Mouse (Mus musculus) midbrain, embryonic 16.5 days (tissue): ENCODE results near the gene Zfp607a. TPM values are rescaled to one million over a fixed set of nuclear protein-coding genes. Genes with fewer than 3 reads are reported as not detected.

Source experiments
- ATAC-seq: fragments of 200-750 bp; cut with Nextera tagmentation; 2 replicates; pipeline ENCODE4 v1.8.0; 2017; ENCODE audit warnings: moderate TSS enrichment
- H3K27ac ChIP-seq: fragments of 300-500 bp; sonication (generic); 2 replicates; pipeline ENCODE4 v1.5.1; 2014; ENCODE audit warnings: mild to moderate bottlenecking, low read length, mixed read lengths
- H3K27me3 ChIP-seq: fragments of 300-500 bp; sonication (generic); 2 replicates; pipeline ENCODE4 v1.6.1; 2014; ENCODE audit warnings: low read depth, low read length, mixed read lengths; ENCODE audit not compliant: control insufficient read depth, insufficient read depth
- H3K36me3 ChIP-seq: fragments of 300-500 bp; sonication (generic); 2 replicates; pipeline ENCODE4 v1.6.1; 2014; ENCODE audit warnings: mild to moderate bottlenecking, low read length, moderate library complexity, mixed read lengths; ENCODE audit not compliant: control insufficient read depth, insufficient read depth
- H3K4me1 ChIP-seq: fragments of 300-500 bp; sonication (generic); 2 replicates; pipeline ENCODE4 v1.6.1; 2014; ENCODE audit warnings: mild to moderate bottlenecking, low read length, mixed read lengths; ENCODE audit not compliant: control insufficient read depth, insufficient read depth
- H3K4me2 ChIP-seq: fragments of 300-500 bp; sonication (generic); 2 replicates; pipeline ENCODE4 v1.6.1; 2014; ENCODE audit warnings: mild to moderate bottlenecking, low read length, mixed read lengths
- H3K4me3 ChIP-seq: fragments of 300-500 bp; sonication (generic); 2 replicates; pipeline ENCODE4 v1.5.1; 2014; ENCODE audit warnings: low read depth, mild to moderate bottlenecking, low read length, moderate library complexity, mixed read lengths
- H3K9ac ChIP-seq: fragments of 300-500 bp; sonication (generic); 2 replicates; pipeline ENCODE4 v1.6.1; 2014; ENCODE audit warnings: low read depth, low read length, mixed read lengths
- H3K9me3 ChIP-seq: fragments of 300-500 bp; sonication (generic); replicated peaks from 2 replicates; pipeline ENCODE4 v1.6.1; 2014; ENCODE audit warnings: mild to moderate bottlenecking, low read length, mixed read lengths; ENCODE audit not compliant: control insufficient read depth, poor library complexity, severe bottlenecking
- WGBS: fragments of 180-500 bp; shearing (Covaris S2); extraction: QIAGEN DNeasy Blood & Tissue Kit; methylation state at CpG from one replicate; pipeline ENCODE4 v1.1.7; 2014; 5-methylcytosine and 5-hydroxymethylcytosine counted together
- polyA plus RNA-seq: library from polyadenylated mRNA; unstranded; fragments of >200 nt; fragmentation: Nextera tagmentation; extraction: Ambion mirVana; gene quantifications from 2 replicates; pipeline ENCODE4 v1.2.1, GENCODE M21; 2015

Gene Zfp607a
- 1.1 and 1.2 TPM in 2 replicates for polyA plus RNA-seq

- no peak for ATAC-seq
- Histone ChIP-seq H3K4me3 (no peak within 1 kb of the TSS), H3K4me2 (no peak within 1 kb of the TSS), H3K27me3 (no peaks in the 10 kb centered on the region), H3K27ac (no peak within 1 kb of the TSS), H3K9me3 (no peaks in the 10 kb centered on the region), H3K4me1 (peaks cover 9% of the 10 kb centered on the region), H3K36me3 (peaks cover 17% of the 10 kb centered on the region), H3K9ac (no peak within 1 kb of the TSS)
- WGBS, result 96% methylated on average over 1 of the region's 1 CpGs
Observed at GRCm38 (mm10) chr7:27857227-27857626, at the start of gene Zfp607a. TSS of gene Zfp607a (plus strand) at chr7:27857527.

- no peak overlapping the region for H3K4me3 ChIP-seq
- no peaks in the 10 kb centered on the region for H3K27me3 ChIP-seq
- H3K4me1 ChIP-seq, result no peaks in the 10 kb centered on the region
- no peaks in the 10 kb centered on the region; the same call in 1 of the 2 replicates for H3K9me3 ChIP-seq
- H3K4me2 ChIP-seq, result no peak overlapping the region
- 83% methylated on average over 7 of the region's 7 CpGs for WGBS
- no peak overlapping the region for H3K9ac ChIP-seq
- no peak for ATAC-seq
- no peak overlapping the region for H3K27ac ChIP-seq
- peaks cover 28% of the 10 kb centered on the region for H3K36me3 ChIP-seq
Observed at GRCm38 (mm10) chr7:27818526-27819110, 38.7 kb upstream of the Zfp607a start.

DNA sequence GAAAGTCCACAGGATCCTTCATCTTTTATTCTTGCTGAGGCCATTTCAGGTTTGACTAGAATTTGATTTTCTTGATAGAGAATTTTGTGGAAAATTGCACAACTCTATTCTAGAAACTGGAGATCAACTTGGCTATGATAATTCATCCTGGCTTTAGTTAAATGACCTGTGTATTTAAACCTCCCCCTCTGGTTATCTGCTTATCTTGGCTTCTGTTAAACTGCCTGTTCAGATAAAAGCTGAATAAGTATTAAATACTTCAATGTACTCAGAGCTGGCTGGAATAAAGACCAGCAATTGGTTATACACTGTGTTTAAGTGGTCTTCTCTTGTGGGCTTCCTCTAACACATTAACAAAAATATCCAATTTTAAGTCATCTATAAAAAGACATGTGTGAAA, 34.7 kb upstream of the Zfp607a start:
- H3K27ac ChIP-seq, result no peak overlapping the region
- no peak overlapping the region for H3K9ac ChIP-seq
- H3K4me2 ChIP-seq, result no peak overlapping the region
- H3K4me3 ChIP-seq, result no peak overlapping the region
- H3K4me1 ChIP-seq, result no peaks in the 10 kb centered on the region
- H3K27me3 ChIP-seq, result no peaks in the 10 kb centered on the region
- no peak for ATAC-seq
- peaks cover 4% of the 10 kb centered on the region for H3K9me3 ChIP-seq
- H3K36me3 ChIP-seq, result peaks cover 26% of the 10 kb centered on the region

DNA sequence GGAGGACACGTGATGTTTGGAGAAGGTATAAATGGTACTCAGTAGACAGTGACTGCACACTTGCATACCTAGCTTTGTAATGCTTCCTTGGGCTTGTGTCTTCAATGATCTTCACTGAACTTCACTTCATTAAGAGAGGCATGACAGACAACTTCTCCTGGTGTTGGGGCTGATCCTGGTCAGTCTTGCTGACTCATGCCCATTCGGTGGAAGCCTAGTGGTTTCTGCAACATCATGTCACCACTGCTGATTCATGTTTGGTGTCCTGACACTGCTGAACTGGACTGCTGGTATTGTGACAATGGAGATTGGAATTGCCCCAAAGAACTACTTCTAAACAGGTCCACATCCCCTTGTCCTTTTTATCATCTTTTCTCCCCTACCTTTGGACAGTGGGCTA, 23.2 kb upstream of the Zfp607a start:
- H3K4me2 ChIP-seq, result no peak overlapping the region
- no peak overlapping the region for H3K27ac ChIP-seq
- WGBS, result 87% methylated on average over 2 of the region's 2 CpGs
- no peaks in the 10 kb centered on the region for H3K27me3 ChIP-seq
- H3K4me3 ChIP-seq, result no peak overlapping the region
- peaks cover 7% of the 10 kb centered on the region for H3K4me1 ChIP-seq
- no peaks in the 10 kb centered on the region for H3K36me3 ChIP-seq
- H3K9me3 ChIP-seq, result 0 out of 2 replicates have a peak, but pooled peaks cover 2% of the 10 kb centered on the region
- no peak overlapping the region for H3K9ac ChIP-seq
- no peak for ATAC-seq

DNA sequence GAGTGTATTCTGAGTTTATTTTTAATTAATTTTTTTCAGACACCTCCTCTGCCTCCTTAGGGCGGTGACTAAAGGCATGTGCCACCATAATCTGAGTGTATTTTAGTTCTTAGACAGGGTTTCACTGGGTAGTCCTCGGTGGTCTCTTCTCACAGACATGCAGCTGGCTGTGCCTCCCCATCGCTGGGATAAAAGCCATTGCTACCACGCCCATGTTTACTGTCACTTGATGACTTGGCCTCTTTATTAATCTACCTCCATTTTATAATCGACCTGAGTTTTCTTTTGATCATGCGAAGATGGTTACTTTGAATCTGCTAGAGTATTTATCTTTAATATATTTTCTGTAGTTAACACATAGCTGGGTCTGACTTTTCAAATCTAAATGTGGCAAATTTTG, 19.4 kb upstream of the Zfp607a start:
- Histone ChIP-seq H3K27ac (peak overlapping the region; percentile 85), H3K9me3 (no peaks in the 10 kb centered on the region), H3K36me3 (no peaks in the 10 kb centered on the region), H3K4me2 (peak overlapping the region; percentile 69), H3K27me3 (no peaks in the 10 kb centered on the region), H3K9ac (peak overlapping the region; percentile 71), H3K4me3 (peak overlapping the region; percentile 51), H3K4me1 (peaks cover 11% of the 10 kb centered on the region)
- ATAC-seq, result peak; percentile 59
- 30% methylated on average over 6 of the region's 6 CpGs for WGBS

- WGBS, result 3% methylated on average over 34 of the region's 34 CpGs
- Histone ChIP-seq H3K27ac (peak within 1 kb of the TSS; percentile 85), H3K4me2 (peak within 1 kb of the TSS; percentile 69), H3K36me3 (no peaks in the 10 kb centered on the region), H3K9ac (peak within 1 kb of the TSS; percentile 71), H3K4me3 (peak within 1 kb of the TSS; percentile 51), H3K4me1 (peaks cover 11% of the 10 kb centered on the region), H3K9me3 (no peaks in the 10 kb centered on the region), H3K27me3 (no peaks in the 10 kb centered on the region)
- ATAC-seq, result peak; percentile 98
Observed at GRCm38 (mm10) chr7:27838323-27839249, 18.7 kb upstream of the Zfp607a start, which contains the start of gene Zfp59. TSS of gene Zfp59 (plus strand) at chr7:27838607.

GRCm38 (mm10) chr7:27839596-27839995, 17.7 kb upstream of the Zfp607a start:
- H3K36me3 ChIP-seq, result no peaks in the 10 kb centered on the region
- no peaks in the 10 kb centered on the region for H3K27me3 ChIP-seq
- peak overlapping the region; percentile 69; the same call in 1 of the 2 replicates for H3K4me2 ChIP-seq
- H3K9ac ChIP-seq, result no peak overlapping the region
- 95% methylated on average over 7 of the region's 7 CpGs for WGBS
- ATAC-seq, result no peak
- peaks cover 11% of the 10 kb centered on the region for H3K4me1 ChIP-seq
- no peak overlapping the region for H3K27ac ChIP-seq
- no peaks in the 10 kb centered on the region for H3K9me3 ChIP-seq
- H3K4me3 ChIP-seq, result no peak overlapping the region

GRCm38 (mm10) chr7:27840104-27840503, 17.2 kb upstream of the Zfp607a start:
- Histone ChIP-seq H3K9me3 (no peaks in the 10 kb centered on the region), H3K4me1 (peaks cover 11% of the 10 kb centered on the region), H3K27ac (no peak overlapping the region), H3K9ac (no peak overlapping the region), H3K27me3 (no peaks in the 10 kb centered on the region), H3K4me2 (no peak overlapping the region), H3K36me3 (no peaks in the 10 kb centered on the region; the same call in 1 of the 2 replicates), H3K4me3 (no peak overlapping the region)
- no peak for ATAC-seq
- WGBS, result 85% methylated on average over 6 of the region's 6 CpGs
